ENCODE assay signal across 21 mouse cellular contexts in the genomic region with DNA sequence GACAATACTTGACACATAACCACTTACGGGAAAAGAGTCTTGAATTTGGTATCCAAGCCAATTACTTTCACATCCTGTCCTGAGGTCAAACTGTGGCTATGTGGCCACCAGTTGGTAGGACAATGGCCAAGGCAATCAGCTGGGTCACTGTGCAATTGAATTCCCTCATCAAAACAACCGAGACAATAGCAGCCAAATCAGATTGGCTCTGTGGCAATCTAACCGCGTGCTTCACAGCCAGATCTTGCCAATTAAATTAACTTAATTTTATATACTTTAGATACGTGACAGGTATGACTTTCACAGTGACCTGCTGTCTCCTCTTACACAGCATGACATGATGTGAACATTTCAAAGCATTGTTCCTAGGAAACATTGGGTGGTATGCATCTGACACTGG.
DNase-seq lines count a peak whose midpoint lies in the region; ATAC-seq and TF ChIP-seq lines count a peak whose summit lies in the region.
"Had no signal": no experiment of that assay in that cellular context is flagged by ENCODE, and none has a peak within 500 bp of the region (broad histone marks: within the 10 kb centered on the region; RNA-seq: fewer than 3 reads in every experiment).

No protein-coding gene starts in this region.

- TF ChIP-seq EP300 in lung, postnatal 0 days (IDR thresholded peaks at IDR 0.05): 0 out of 2 replicates have a peak, but pooled peaks have one; percentile 22

- no peak overlapping the region for H3K27ac ChIP-seq in lung, postnatal 0 days (ENCODE audit: low read length)
- no peak overlapping the region for H3K27ac ChIP-seq in forebrain, embryonic 15.5 days (replicated peaks)
- H3K27ac ChIP-seq in forebrain, embryonic 16.5 days (ENCODE audit: low read length): no peak overlapping the region
- H3K27ac ChIP-seq: embryonic facial prominence, embryonic 15.5 days; hindbrain, embryonic 13.5 days; intestine, embryonic 15.5 days; left cerebral cortex, adult 2 months; limb, embryonic 10.5 days had no signal

- 50% methylated on average over 5 of the region's 5 CpGs for WGBS in lung, postnatal 0 days
- 57% methylated on average over 5 of the region's 5 CpGs for WGBS in forebrain, embryonic 15.5 days
- 50% methylated on average over 5 of the region's 5 CpGs for WGBS in forebrain, embryonic 16.5 days

- ATAC-seq in lung, postnatal 0 days: no peak
- no peak for ATAC-seq in forebrain, embryonic 15.5 days (replicated peaks)
- ATAC-seq in forebrain, embryonic 16.5 days: no peak
- ATAC-seq: intestine, embryonic 15.5 days; liver, postnatal 0 days had no signal

- TF ChIP-seq CTCF in lung, postnatal 0 days (IDR thresholded peaks at IDR 0.05): no peak

- H3K9me3 ChIP-seq in lung, postnatal 0 days (ENCODE audit: low read length): no peaks in the 10 kb centered on the region
- H3K9me3 ChIP-seq in forebrain, embryonic 15.5 days: no peaks in the 10 kb centered on the region
- 0 out of 2 replicates have a peak, but pooled peaks cover 2% of the 10 kb centered on the region for H3K9me3 ChIP-seq in forebrain, embryonic 16.5 days (ENCODE audit: control insufficient read depth, low read length)
- H3K9me3 ChIP-seq: embryonic facial prominence, embryonic 15.5 days; hindbrain, embryonic 13.5 days; intestine, embryonic 15.5 days; limb, embryonic 10.5 days had no signal

- no peak overlapping the region for H3K4me2 ChIP-seq in lung, postnatal 0 days (replicated peaks; ENCODE audit: low read depth, low read length)
- H3K4me2 ChIP-seq in forebrain, embryonic 15.5 days (replicated peaks): no peak overlapping the region
- no peak overlapping the region for H3K4me2 ChIP-seq in forebrain, embryonic 16.5 days (ENCODE audit: low read length)
- H3K4me2 ChIP-seq: embryonic facial prominence, embryonic 15.5 days; heart, embryonic 12.5 days; hindbrain, embryonic 13.5 days; intestine, embryonic 15.5 days; midbrain, embryonic 11.5 days had no signal

- H3K9ac ChIP-seq in lung, postnatal 0 days (replicated peaks; ENCODE audit: low read depth): no peak overlapping the region
- no peak overlapping the region for H3K9ac ChIP-seq in forebrain, embryonic 15.5 days (replicated peaks)
- H3K9ac ChIP-seq in forebrain, embryonic 16.5 days (replicated peaks; ENCODE audit: low read depth, low read length): no peak overlapping the region
- H3K9ac ChIP-seq: embryonic facial prominence, embryonic 15.5 days; heart, embryonic 12.5 days; hindbrain, embryonic 13.5 days; intestine, embryonic 15.5 days; liver, postnatal 0 days had no signal

- peak; percentile 92 for DNase-seq in heart, adult 11 months
- DNase-seq in heart, postnatal 4 days: no peak
- DNase-seq in lung, postnatal 0 days (ENCODE audit: low spot score): no peak
- no peak for DNase-seq in lung, postnatal 14 days
- peak; percentile 34 for DNase-seq in lung, postnatal 36 days
- DNase-seq: adrenal gland, postnatal 10 days; cerebellum, adult 18-20 months; kidney, adult 8-10 months; kidney, postnatal 10 days; liver; liver, postnatal 0 days; right cerebral cortex, postnatal 25 days had no signal

- no peaks in the 10 kb centered on the region for H3K4me1 ChIP-seq in lung, postnatal 0 days (ENCODE audit: insufficient read depth, low read depth, low read length)
- H3K4me1 ChIP-seq in forebrain, embryonic 15.5 days: no peaks in the 10 kb centered on the region
- no peaks in the 10 kb centered on the region for H3K4me1 ChIP-seq in forebrain, embryonic 16.5 days (replicated peaks; ENCODE audit: control insufficient read depth, insufficient read depth, low read length)
- H3K4me1 ChIP-seq: hindbrain, embryonic 13.5 days; intestine, embryonic 15.5 days had no signal

- H3K36me3 ChIP-seq in lung, postnatal 0 days (ENCODE audit: insufficient read depth, low read length): no peaks in the 10 kb centered on the region
- H3K36me3 ChIP-seq in forebrain, embryonic 15.5 days: no peaks in the 10 kb centered on the region
- no peaks in the 10 kb centered on the region for H3K36me3 ChIP-seq in forebrain, embryonic 16.5 days (ENCODE audit: control insufficient read depth, insufficient read depth)
- H3K36me3 ChIP-seq: embryonic facial prominence, embryonic 15.5 days; heart, embryonic 12.5 days; hindbrain, embryonic 13.5 days; intestine, embryonic 15.5 days; limb, embryonic 10.5 days had no signal

- no peaks in the 10 kb centered on the region for H3K27me3 ChIP-seq in lung, postnatal 0 days (replicated peaks; ENCODE audit: insufficient read depth, low read length)
- H3K27me3 ChIP-seq in forebrain, embryonic 15.5 days: no peaks in the 10 kb centered on the region
- H3K27me3 ChIP-seq in forebrain, embryonic 16.5 days (replicated peaks; ENCODE audit: control insufficient read depth, insufficient read depth, low read length): no peaks in the 10 kb centered on the region
- H3K27me3 ChIP-seq: embryonic facial prominence, embryonic 15.5 days; heart, embryonic 12.5 days; hindbrain, embryonic 13.5 days; intestine, embryonic 15.5 days had no signal

- no peak overlapping the region for H3K4me3 ChIP-seq in lung, postnatal 0 days (ENCODE audit: low read depth, low read length)
- no peak overlapping the region for H3K4me3 ChIP-seq in forebrain, embryonic 15.5 days
- no peak overlapping the region for H3K4me3 ChIP-seq in forebrain, embryonic 16.5 days (replicated peaks; ENCODE audit: low read length)
- H3K4me3 ChIP-seq: embryonic facial prominence, embryonic 15.5 days; heart, embryonic 12.5 days; hindbrain, embryonic 13.5 days; intestine, embryonic 15.5 days; left cerebral cortex, adult 2 months; limb, embryonic 10.5 days had no signal

Comparison
In these comparisons a context has a peak if more than half of its experiments do, and no peak if none do; other contexts are left out.
1. DNase-seq: peak in heart, adult 11 months (single experiment) and lung, postnatal 36 days (single experiment); none in heart, postnatal 4 days (single experiment), lung, postnatal 0 days (single experiment) and lung, postnatal 14 days (single experiment).